Mouse (Mus musculus) heart, embryonic 13.5 days (tissue): Measurements from ENCODE around the gene Gpc5. TPM values are rescaled to one million over a fixed set of nuclear protein-coding genes. Genes with fewer than 3 reads are reported as not detected.

Source experiments
- ATAC-seq: fragments of 200-750 bp; cut with Nextera tagmentation; 2 replicates; pipeline ENCODE4 v1.8.0; 2017; ENCODE audit warnings: moderate TSS enrichment; ENCODE audit not compliant: insufficient number of reproducible peaks, low FRiP score, low TSS enrichment; ENCODE audit errors: extremely low read depth
- H3K27ac ChIP-seq: fragments of 300-500 bp; sonication (generic); replicated peaks from 2 replicates; pipeline ENCODE4 v1.5.1; 2015; ENCODE audit warnings: moderate library complexity, mild to moderate bottlenecking, inconsistent platforms
- H3K27me3 ChIP-seq: fragments of 300-500 bp; sonication (generic); replicated peaks from 2 replicates; pipeline ENCODE4 v1.6.1; 2015; ENCODE audit warnings: mild to moderate bottlenecking, inconsistent platforms
- H3K36me3 ChIP-seq: fragments of 300-500 bp; sonication (generic); 2 replicates; pipeline ENCODE4 v1.6.1; 2015; ENCODE audit warnings: mild to moderate bottlenecking, inconsistent platforms
- H3K4me1 ChIP-seq: fragments of 300-500 bp; sonication (generic); 2 replicates; pipeline ENCODE4 v1.6.1; 2015; ENCODE audit warnings: inconsistent platforms
- H3K4me2 ChIP-seq: fragments of 300-500 bp; sonication (generic); 2 replicates; pipeline ENCODE4 v1.6.1; 2015; ENCODE audit warnings: inconsistent platforms, mild to moderate bottlenecking, moderate library complexity
- H3K4me3 ChIP-seq: fragments of 300-500 bp; sonication (generic); 2 replicates; pipeline ENCODE4 v1.5.1; 2015; ENCODE audit warnings: moderate library complexity, mild to moderate bottlenecking, inconsistent platforms
- H3K9ac ChIP-seq: fragments of 300-500 bp; sonication (generic); 2 replicates; pipeline ENCODE4 v1.6.1; 2015; ENCODE audit warnings: inconsistent platforms, mild to moderate bottlenecking, moderate library complexity
- H3K9me3 ChIP-seq: fragments of 300-500 bp; sonication (generic); 2 replicates; pipeline ENCODE4 v1.6.1; 2016; ENCODE audit warnings: inconsistent platforms
- WGBS: fragments of 180-500 bp; shearing (Covaris S2); methylation state at CpG from one replicate; pipeline ENCODE4 v1.1.7; 2015; ENCODE audit warnings: mixed read lengths; 5-methylcytosine and 5-hydroxymethylcytosine counted together
- polyA plus RNA-seq: library from polyadenylated mRNA; unstranded; fragments of >200 nt; fragmentation: Nextera tagmentation; extraction: Ambion mirVana; gene quantifications from 2 replicates; pipeline ENCODE4 v1.2.1, GENCODE M21; 2015

The Gpc5 gene
- polyA plus RNA-seq, 1 experiment from 2014 or later = 0.19 TPM

DNA sequence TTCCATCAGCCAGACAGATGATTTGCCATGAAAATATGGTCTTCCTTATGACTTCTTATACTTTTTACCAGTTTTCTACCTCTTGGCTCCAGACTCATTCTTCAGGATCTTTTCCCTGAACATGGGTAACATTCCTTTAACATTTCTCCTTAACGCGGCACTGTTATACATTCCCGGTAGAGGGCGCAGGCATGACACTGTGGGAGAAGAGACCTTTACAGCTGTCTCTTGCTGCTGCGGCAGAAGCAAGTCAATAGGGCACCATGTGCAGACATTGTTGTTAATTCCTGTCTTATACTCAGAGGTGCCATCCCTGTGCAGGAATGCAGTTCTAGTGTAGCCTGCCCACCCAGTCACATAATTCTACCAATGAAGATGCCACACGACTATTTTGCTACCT, 1115.0 kb downstream of the Gpc5 start:
- H3K4me1 ChIP-seq = no peaks in the 10 kb centered on the region
- no peak overlapping the region for H3K4me3 ChIP-seq
- no peak overlapping the region for H3K27ac ChIP-seq
- H3K9me3 ChIP-seq = no peaks in the 10 kb centered on the region
- H3K4me2 ChIP-seq = no peak overlapping the region
- H3K36me3 ChIP-seq = no peaks in the 10 kb centered on the region
- H3K27me3 ChIP-seq = no peaks in the 10 kb centered on the region
- 23% methylated on average over 6 of the region's 6 CpGs for WGBS
- no peak for ATAC-seq
- no peak overlapping the region for H3K9ac ChIP-seq

- Histone ChIP-seq H3K27me3 (no peaks in the 10 kb centered on the region), H3K9me3 (no peaks in the 10 kb centered on the region), H3K9ac (no peak overlapping the region), H3K27ac (no peak overlapping the region), H3K4me1 (no peaks in the 10 kb centered on the region), H3K4me3 (no peak overlapping the region), H3K4me2 (no peak overlapping the region), H3K36me3 (no peaks in the 10 kb centered on the region)
- ATAC-seq = no peak
- WGBS = 85% methylated on average over 3 of the region's 3 CpGs
These were observed 1116.6 kb downstream of the Gpc5 start for GRCm38 (mm10) chr14:116208581-116208980.

DNA sequence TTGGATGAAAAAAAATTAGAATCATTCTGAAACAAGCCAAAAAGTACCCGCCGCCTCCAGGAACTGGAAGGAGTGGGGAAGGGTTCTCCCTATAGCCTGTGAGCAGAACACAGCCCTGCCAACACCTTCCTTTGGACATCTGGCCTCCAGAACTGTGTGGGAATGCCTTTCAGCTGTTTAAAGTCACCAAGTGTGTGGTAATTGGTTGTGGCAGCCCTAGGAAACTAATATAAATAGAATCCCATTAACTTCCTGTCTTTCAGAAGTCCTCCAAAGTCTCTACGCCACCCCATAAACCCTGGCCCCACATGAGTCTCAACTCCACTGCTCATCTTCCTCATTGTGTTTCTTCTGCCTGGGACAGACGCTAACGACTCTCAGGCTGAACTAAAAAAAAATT, 1117.0 kb downstream of the Gpc5 start:
- no peak for ATAC-seq
- H3K36me3 ChIP-seq = no peaks in the 10 kb centered on the region
- 56% methylated on average over 5 of the region's 5 CpGs for WGBS

DNA sequence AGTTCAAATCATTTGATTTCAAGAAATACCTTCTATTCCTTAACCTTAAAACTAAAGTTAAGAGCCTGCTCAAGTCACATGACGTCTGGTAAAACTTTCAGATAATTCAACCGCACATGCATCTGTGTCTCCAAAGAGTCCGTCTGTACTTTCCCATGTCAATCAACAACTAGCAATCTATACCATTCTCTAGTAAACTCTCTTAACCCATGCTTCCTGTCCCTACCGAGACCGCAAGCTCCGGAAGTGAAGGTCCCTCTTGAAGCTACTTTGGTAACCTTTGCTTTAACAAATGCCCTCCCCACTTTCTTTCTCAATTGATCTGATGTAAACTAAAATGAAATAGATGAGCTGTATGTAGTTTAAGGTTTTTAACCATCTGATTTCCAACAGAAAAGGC, 1118.3 kb downstream of the Gpc5 start:
- WGBS = 71% methylated on average over 6 of the region's 6 CpGs

More for the DNA sequence above, 1117.0 kb downstream of the Gpc5 start:
- Histone ChIP-seq H3K4me3 (no peak overlapping the region), H3K27ac (no peak overlapping the region), H3K9ac (no peak overlapping the region), H3K4me2 (no peak overlapping the region), H3K4me1 (no peaks in the 10 kb centered on the region), H3K27me3 (no peaks in the 10 kb centered on the region), H3K9me3 (no peaks in the 10 kb centered on the region)

DNA sequence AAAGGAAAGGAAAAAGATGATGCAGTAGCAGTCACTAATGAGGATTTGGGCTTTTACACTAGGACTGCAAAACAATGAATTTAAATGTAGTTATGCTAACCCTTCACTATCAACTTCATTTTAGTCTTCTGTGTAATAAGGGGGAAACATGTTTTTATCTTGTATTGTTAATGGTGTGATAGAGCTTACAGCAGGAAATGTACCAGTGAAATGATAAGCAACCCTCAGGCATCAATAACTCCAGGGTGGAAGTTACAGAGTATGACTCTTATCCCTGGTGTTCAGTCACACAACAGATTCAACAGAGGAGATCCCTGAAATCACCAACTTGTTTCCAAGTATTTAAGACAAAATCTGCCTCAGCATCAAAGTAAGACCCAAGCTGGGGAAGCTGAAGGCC, 1120.0 kb downstream of the Gpc5 start:
- Histone ChIP-seq H3K4me2 (no peak overlapping the region), H3K4me1 (no peaks in the 10 kb centered on the region), H3K9me3 (no peaks in the 10 kb centered on the region), H3K4me3 (no peak overlapping the region), H3K9ac (no peak overlapping the region), H3K27me3 (no peaks in the 10 kb centered on the region), H3K27ac (no peak overlapping the region), H3K36me3 (no peaks in the 10 kb centered on the region)
- ATAC-seq = no peak

More for the DNA sequence above, 1118.3 kb downstream of the Gpc5 start:
- Histone ChIP-seq H3K27me3 (no peaks in the 10 kb centered on the region), H3K27ac (no peak overlapping the region), H3K36me3 (no peaks in the 10 kb centered on the region), H3K4me1 (no peaks in the 10 kb centered on the region), H3K4me3 (no peak overlapping the region), H3K4me2 (no peak overlapping the region), H3K9ac (no peak overlapping the region), H3K9me3 (no peaks in the 10 kb centered on the region)
- ATAC-seq = no peak

- no peaks in the 10 kb centered on the region for H3K36me3 ChIP-seq
- WGBS = 97% methylated on average over 1 of the region's 1 CpGs
- H3K9ac ChIP-seq = no peak overlapping the region
- no peak overlapping the region for H3K27ac ChIP-seq
- H3K4me2 ChIP-seq = no peak overlapping the region
- no peaks in the 10 kb centered on the region for H3K4me1 ChIP-seq
- H3K27me3 ChIP-seq = no peaks in the 10 kb centered on the region
- H3K4me3 ChIP-seq = no peak overlapping the region
- ATAC-seq = no peak
- H3K9me3 ChIP-seq = no peaks in the 10 kb centered on the region
These were observed 1166.1 kb downstream of the Gpc5 start for GRCm38 (mm10) chr14:116258126-116258525.

DNA sequence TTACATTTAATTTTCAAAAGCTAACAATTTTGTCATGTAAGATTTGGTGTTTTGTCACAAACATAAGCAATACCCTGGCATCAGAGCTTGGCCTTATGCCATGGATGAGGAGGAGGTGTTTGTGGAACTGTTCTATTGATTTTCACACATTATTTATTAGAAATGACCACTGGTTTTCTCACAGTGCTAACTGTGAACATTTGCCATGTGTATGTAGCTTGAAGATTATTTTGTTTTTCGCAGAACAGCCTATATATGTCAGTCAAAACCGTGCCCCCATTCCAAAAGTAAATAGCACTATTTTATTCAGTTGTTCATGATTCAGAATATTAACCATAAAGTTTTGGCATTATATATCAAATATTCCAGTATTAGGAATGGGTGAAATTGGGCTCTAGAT, 1216.5 kb downstream of the Gpc5 start:
- H3K4me1 ChIP-seq = no peaks in the 10 kb centered on the region
- no peak for ATAC-seq

DNA sequence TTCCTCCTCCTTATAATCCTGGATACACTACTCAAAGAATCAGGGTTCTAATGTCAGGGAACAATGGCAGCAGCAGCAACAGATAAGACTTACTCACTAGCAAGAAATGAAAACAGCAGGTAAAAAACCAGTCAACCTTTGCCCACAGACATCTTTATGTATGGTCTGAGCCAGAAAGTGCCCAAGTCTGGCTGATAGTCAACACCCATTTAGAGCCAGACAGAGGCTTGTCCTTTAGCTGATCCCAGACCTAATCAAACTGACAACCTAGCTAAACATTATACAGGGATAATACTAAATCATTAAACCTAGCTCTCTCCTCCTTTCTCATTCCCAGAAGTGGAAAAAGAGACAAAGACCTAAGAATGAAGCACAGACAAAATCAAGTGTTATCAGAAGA, 1225.5 kb downstream of the Gpc5 start:
- Histone ChIP-seq H3K27ac (no peak overlapping the region), H3K9me3 (no peaks in the 10 kb centered on the region), H3K9ac (no peak overlapping the region), H3K4me3 (no peak overlapping the region), H3K4me2 (no peak overlapping the region), H3K27me3 (no peaks in the 10 kb centered on the region), H3K36me3 (no peaks in the 10 kb centered on the region), H3K4me1 (no peaks in the 10 kb centered on the region)
- ATAC-seq = no peak

More for the DNA sequence above, 1216.5 kb downstream of the Gpc5 start:
- Histone ChIP-seq H3K36me3 (no peaks in the 10 kb centered on the region), H3K27me3 (no peaks in the 10 kb centered on the region), H3K4me2 (no peak overlapping the region), H3K4me3 (no peak overlapping the region), H3K9ac (no peak overlapping the region), H3K27ac (no peak overlapping the region), H3K9me3 (no peaks in the 10 kb centered on the region)
- 69% methylated on average over 2 of the region's 2 CpGs for WGBS

GRCm38 (mm10) chr14:116336182-116336581, 1244.2 kb downstream of the Gpc5 start:
- no peak overlapping the region for H3K4me3 ChIP-seq
- H3K36me3 ChIP-seq = no peaks in the 10 kb centered on the region
- no peak overlapping the region for H3K9ac ChIP-seq
- H3K4me1 ChIP-seq = no peaks in the 10 kb centered on the region
- no peak overlapping the region for H3K27ac ChIP-seq
- no peaks in the 10 kb centered on the region for H3K27me3 ChIP-seq
- WGBS = 79% methylated on average over 4 of the region's 4 CpGs
- H3K9me3 ChIP-seq = no peaks in the 10 kb centered on the region
- no peak for ATAC-seq
- H3K4me2 ChIP-seq = no peak overlapping the region

- Histone ChIP-seq H3K27me3 (no peaks in the 10 kb centered on the region), H3K36me3 (no peaks in the 10 kb centered on the region), H3K27ac (no peak overlapping the region), H3K4me1 (no peaks in the 10 kb centered on the region), H3K9me3 (no peaks in the 10 kb centered on the region), H3K9ac (no peak overlapping the region), H3K4me3 (no peak overlapping the region), H3K4me2 (no peak overlapping the region)
- no peak for ATAC-seq
- WGBS = 63% methylated on average over 3 of the region's 3 CpGs
These were observed 1246.4 kb downstream of the Gpc5 start for GRCm38 (mm10) chr14:116338395-116338794.

- Histone ChIP-seq H3K4me3 (no peak overlapping the region), H3K27ac (0 out of 2 replicates have a peak overlapping the region, but pooled peaks have one; percentile 20), H3K27me3 (no peaks in the 10 kb centered on the region), H3K36me3 (no peaks in the 10 kb centered on the region), H3K9me3 (no peaks in the 10 kb centered on the region), H3K9ac (no peak overlapping the region), H3K4me1 (no peaks in the 10 kb centered on the region), H3K4me2 (no peak overlapping the region)
- no peak for ATAC-seq
- WGBS = 47% methylated on average over 3 of the region's 3 CpGs
These were observed 1256.5 kb downstream of the Gpc5 start for GRCm38 (mm10) chr14:116348560-116348959.

DNA sequence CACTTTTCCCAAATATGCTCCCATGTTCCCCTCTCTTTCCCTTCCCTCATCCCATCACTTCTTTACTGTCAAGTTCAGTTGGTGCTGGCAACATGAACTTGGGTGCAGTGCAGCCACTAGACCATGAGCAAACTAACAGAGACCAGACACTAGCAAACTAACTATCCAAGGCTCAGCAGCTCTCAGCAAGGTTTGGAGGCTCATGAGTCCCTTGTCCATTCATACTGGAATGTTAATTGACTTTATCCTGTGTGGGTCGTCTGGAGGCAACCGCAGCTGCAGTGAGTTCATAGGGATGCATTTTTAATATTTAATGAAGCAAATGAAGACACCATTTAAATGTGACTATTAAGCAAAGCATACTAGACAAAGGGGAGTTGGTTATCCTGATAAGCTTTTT, 1292.6 kb downstream of the Gpc5 start:
- no peaks in the 10 kb centered on the region for H3K9me3 ChIP-seq
- H3K4me2 ChIP-seq = no peak overlapping the region
- H3K27me3 ChIP-seq = no peaks in the 10 kb centered on the region
- no peak overlapping the region for H3K4me3 ChIP-seq
- no peaks in the 10 kb centered on the region for H3K36me3 ChIP-seq
- no peak overlapping the region for H3K9ac ChIP-seq
- no peak for ATAC-seq
- H3K27ac ChIP-seq = no peak overlapping the region
- no peaks in the 10 kb centered on the region for H3K4me1 ChIP-seq
- 65% methylated on average over 2 of the region's 2 CpGs for WGBS
